Mouse (Mus musculus) C2C12 (cell line): ENCODE measurements at regions not wholly inside any gene's neighbourhood (a gene's known extent, or its start where the extent isn't known, plus 50 kb on each side); places are given as distances from the start of the nearest gene placed in this dataset.
"Not testable (repeated sequence)": the region's sequence is repeated elsewhere in the genome, so short reads cannot be mapped to it uniquely, and the experiment has no call there.

Experiments
- CTCF ChIP-seq: IDR thresholded peaks from one replicate; pipeline ENCODE4 v1.5.1; 2011; ENCODE audit not compliant: control insufficient read depth, insufficient read depth, insufficient read length
- MAX ChIP-seq: IDR thresholded peaks from one replicate; pipeline ENCODE4 v1.6.1; 2011; ENCODE audit warnings: mild to moderate bottlenecking, control low read depth
- MYOD1 ChIP-seq: IDR thresholded peaks from one replicate; pipeline ENCODE4 v1.6.1; 2011; ENCODE audit warnings: low read depth; ENCODE audit not compliant: control insufficient read depth, insufficient read length
- MYOG ChIP-seq: IDR thresholded peaks from one replicate; pipeline ENCODE4 v1.6.1; 2011; ENCODE audit not compliant: control insufficient read depth, insufficient read length; ENCODE audit errors: extremely low read depth
- USF1 ChIP-seq: IDR thresholded peaks from one replicate; pipeline ENCODE4 v1.6.1; 2011; ENCODE audit warnings: low read depth, mild to moderate bottlenecking, control low read depth, moderate library complexity

- not testable (repeated sequence) for TF ChIP-seq CTCF, MAX, MYOD1, USF1, MYOG
Measured at GRCm38 (mm10) chr13:12680283-12680953, 114.7 kb downstream of the Ero1lb start.
